Mouse (Mus musculus) cerebellum, adult 18-20 months (tissue): ENCODE data around the gene Txndc15.

Experiments
- DNase-seq, 2 experiments: peaks; one replicate each; pipeline ENCODE4 v3.0.0; 2021

Gene Txndc15

DNA sequence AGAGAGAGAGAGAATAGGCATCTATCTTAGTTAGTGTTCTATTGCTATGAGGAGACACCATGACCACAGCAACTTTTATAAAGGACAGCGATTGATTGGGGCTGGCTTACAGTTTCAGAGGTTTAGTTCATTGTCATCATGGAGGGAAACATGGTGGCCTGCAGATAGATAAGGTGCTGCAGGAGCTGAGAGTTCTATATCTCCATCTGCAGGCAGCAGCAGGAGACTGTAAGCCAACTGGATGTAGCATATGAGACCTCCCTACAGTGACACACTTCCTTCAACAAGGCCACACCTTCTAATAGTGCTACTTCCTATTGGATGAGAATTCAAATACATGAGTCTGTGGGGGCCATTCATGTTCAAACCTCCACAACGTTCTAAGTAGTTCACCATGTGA lies 17.7 kb downstream of the Txndc15 start:
- no peak for DNase-seq

DNA sequence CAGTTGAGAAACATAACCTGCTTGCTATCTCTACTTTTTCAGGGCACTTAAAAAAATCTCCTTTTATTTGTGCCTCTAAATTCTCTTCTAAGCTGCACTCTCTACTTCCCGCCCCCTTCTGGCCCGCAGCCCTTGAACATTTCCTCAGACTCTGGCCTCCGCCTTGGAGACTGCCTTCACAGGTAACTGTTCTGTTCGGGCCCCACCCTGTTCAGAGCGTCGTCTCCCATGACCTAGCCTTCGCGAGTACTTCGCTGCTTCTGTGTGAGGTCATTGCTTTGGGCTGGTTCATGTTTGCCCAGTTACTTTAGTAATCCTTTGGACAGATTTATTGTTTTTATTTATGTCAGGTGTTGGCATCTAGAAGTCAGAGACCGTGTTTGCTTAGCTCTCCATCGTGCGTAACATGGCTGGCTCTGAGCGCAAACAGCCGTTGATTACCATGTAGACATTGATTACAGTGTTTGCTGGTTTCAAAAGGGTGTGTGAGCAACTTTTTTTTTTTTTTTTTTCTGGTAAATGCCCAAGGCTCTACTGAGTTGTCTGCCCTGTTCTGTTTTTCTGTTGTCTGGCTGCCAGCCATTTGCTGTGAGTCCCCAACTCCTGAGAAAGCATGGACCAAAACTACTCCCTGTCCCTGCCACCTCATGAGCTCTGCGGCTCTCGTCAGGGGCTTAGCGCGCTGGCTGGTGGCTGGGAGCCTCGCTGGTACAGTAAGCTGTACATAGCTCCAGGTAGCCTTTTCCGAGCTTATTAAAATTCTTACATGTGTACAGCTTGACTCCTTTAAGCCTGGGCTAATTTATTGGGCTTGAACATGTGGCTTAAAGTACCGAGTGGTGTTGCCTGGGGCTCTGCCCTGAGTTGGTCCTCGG lies 19.4 kb downstream of the Txndc15 start:
- no peak for DNase-seq

DNA sequence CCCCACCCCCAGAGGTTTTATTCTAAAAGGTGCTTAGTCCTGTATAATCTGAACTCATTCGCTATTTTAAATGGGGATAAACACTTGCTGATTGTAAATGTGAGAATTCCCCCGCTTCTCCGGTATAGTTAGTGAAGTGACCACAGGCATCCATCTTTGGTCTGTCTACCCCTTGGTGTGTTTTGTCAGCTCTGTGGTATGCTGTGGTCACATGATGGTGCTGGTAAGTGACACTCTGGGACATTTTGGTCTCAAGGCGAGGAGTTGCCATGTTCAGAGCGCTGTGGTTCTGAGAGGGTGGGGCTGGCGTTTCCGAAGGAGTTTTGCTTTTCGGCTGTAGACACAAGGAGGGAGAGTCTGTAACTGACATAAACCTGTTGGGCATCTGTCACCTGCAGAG lies 23.4 kb downstream of the Txndc15 start:
- DNase-seq = no peak

- DNase-seq = no peak
Observed at GRCm38 (mm10) chr13:55742306-55742705, 27.9 kb downstream of the Txndc15 start.

DNA sequence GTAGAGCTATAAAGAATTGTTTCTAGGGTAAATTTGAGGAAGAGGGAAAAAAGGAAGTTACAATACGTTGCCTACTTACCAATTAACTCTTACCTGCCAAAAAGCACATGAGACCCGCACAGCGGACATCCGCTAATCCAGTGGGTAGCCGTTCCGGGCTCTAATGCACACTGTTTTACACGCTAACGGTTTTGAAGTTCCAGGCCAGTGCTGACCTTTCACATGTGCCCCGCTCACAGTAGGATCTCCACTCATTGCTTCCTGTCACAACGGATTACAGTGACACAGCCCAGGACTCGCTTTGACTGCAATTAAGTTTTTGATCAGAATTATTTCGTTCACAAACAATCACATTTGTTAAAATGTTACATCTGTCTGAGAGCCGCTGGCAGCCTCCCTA lies 39.9 kb downstream of the Txndc15 start:
- no peak for DNase-seq

DNA sequence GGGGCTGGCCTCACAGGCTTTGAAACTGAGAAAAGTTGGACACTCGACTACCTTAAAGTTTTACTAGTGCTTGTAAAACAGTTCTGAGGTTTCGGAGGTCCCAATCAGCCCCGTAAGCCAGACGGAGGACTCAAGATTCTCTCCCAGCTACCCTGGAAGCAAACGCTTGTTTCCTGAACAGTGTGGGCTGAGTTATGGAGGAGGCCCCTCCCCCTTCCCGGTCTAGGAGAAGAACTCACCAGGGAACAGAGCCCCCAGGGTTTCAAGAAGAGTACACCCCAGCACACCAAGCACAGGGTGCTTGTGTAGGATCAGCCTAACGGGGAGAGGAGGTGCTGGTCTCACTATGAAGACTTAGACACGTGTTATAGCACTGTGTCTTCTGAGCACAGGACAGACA lies 42.3 kb downstream of the Txndc15 start:
- no peak for DNase-seq

- DNase-seq = no peak
Observed at GRCm38 (mm10) chr13:55757645-55758044, 43.2 kb downstream of the Txndc15 start.

DNA sequence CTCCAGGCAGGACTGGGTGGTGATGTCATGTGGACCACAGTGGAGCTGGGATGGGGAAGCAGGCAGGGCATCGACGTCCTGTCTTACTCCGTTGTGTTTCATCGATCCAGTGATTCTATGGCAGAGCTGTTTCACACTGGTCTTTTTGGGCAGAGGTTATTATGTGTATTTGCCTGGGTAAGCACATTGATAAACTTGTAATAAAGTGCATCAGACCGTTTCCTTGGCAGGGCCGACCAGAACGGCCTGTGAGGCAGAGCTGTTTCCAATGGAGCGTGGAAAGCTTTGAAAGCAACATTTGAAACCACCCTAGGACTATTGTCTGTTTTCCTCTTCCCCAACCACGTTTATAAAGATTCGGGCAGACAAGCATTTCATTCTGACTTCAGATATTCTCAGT lies 46.1 kb downstream of the Txndc15 start:
- no peak for DNase-seq

- DNase-seq = no peak
Observed at GRCm38 (mm10) chr13:55761486-55761885, 47.0 kb downstream of the Txndc15 start.

DNA sequence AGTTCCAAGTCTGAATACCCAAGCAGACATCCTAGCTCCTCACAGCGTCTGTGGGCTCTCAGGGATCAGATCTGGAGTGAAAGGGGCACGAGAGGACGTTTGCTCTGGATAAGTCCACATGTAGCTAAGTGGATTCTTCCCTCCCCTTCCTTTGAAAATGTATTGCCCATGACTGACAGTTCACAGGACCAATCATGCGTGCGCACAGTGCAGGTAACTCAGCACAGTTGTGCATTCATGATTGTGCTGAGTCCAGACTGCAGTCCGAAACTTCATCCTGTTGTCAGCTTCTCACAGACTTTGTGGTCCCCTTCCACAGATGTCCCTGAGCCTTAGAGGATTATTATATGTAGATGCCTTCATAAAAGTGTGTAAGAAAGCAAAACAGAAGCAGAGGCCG lies 59.9 kb downstream of the Txndc15 start:
- DNase-seq = no peak

DNA sequence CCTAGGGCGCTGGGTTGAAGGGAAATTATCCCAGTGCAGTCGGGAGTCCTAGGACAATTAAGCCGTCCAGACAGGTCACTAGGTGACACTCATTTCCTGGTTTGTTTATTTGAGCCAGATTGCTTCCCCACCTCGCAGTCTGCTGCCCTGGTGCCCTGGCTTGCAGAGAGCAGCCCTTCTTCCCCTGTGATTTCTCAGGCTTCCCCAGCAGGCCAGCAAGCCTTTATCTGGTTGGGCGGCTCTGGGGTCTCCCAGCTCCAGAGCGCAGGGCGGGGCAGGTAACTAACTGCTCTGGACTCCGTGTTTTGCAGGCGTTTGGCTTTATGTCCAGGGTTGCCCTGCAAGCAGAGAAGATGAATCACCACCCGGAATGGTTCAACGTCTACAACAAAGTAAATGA lies 60.6 kb downstream of the Txndc15 start:
- DNase-seq = no peak
